Mouse (Mus musculus): ENCODE measurements around the gene Sys1. TPM values are rescaled to one million over a fixed set of nuclear protein-coding genes. Genes with fewer than 3 reads are reported as not detected.

Sys1 gene
- polyA plus RNA-seq, 1 experiment from 2014 or later = 48.6 TPM

GRCm38 (mm10) chr2:164452000-164452676, 4.6 kb upstream of the Sys1 start:
- no peak for DNase-seq (ENCODE audit: low spot score)
- ATAC-seq (ENCODE audit: low FRiP score, low TSS enrichment) = no peak
- TF ChIP-seq CTCF (IDR thresholded peaks at IDR 0.05; ENCODE audit: low read depth) (no peak), EP300 (optimal IDR thresholded peaks at IDR 0.05) (no peak)
- Histone ChIP-seq H3K4me3 (ENCODE audit: low read depth, low read length) (no peak overlapping the region), H3K27me3 (ENCODE audit: control insufficient read depth, insufficient read depth, low read length) (no peaks in the 10 kb centered on the region), H3K27ac (replicated peaks) (no peak overlapping the region), H3K36me3 (ENCODE audit: control insufficient read depth, insufficient read depth, low read length) (no peaks in the 10 kb centered on the region), H3K9me3 (ENCODE audit: control insufficient read depth, low read length) (no peaks in the 10 kb centered on the region), H3K9ac (ENCODE audit: low read length) (no peak overlapping the region), H3K4me1 (replicated peaks; ENCODE audit: control insufficient read depth, insufficient read depth) (peaks cover 15% of the 10 kb centered on the region), H3K4me2 (replicated peaks; ENCODE audit: low read depth) (no peak overlapping the region)
- 49% methylated on average over 12 of the region's 13 CpGs for WGBS

- no peaks in the 10 kb centered on the region for H3K9me3 ChIP-seq (ENCODE audit: control insufficient read depth, low read length)
- no peak overlapping the region for H3K4me3 ChIP-seq (ENCODE audit: low read depth, low read length)
- H3K4me2 ChIP-seq (replicated peaks; ENCODE audit: low read depth) = no peak overlapping the region
- H3K9ac ChIP-seq (ENCODE audit: low read length) = no peak overlapping the region
- DNase-seq (ENCODE audit: low spot score) (no peak), ATAC-seq (ENCODE audit: low FRiP score, low TSS enrichment) (no peak)
- WGBS = 47% methylated on average over 14 of the region's 14 CpGs
- H3K36me3 ChIP-seq (ENCODE audit: control insufficient read depth, insufficient read depth, low read length) = no peaks in the 10 kb centered on the region
- no peak for TF ChIP-seq CTCF (IDR thresholded peaks at IDR 0.05; ENCODE audit: low read depth)
- no peak for TF ChIP-seq EP300 (optimal IDR thresholded peaks at IDR 0.05)
- H3K27ac ChIP-seq (replicated peaks) = no peak overlapping the region
- H3K27me3 ChIP-seq (ENCODE audit: control insufficient read depth, insufficient read depth, low read length) = no peaks in the 10 kb centered on the region
- peaks cover 15% of the 10 kb centered on the region for H3K4me1 ChIP-seq (replicated peaks; ENCODE audit: control insufficient read depth, insufficient read depth)
These were observed 3.6 kb upstream of the Sys1 start for GRCm38 (mm10) chr2:164453047-164453757.

GRCm38 (mm10) chr2:164453887-164454500, 2.8 kb upstream of the Sys1 start:
- Histone ChIP-seq H3K4me3 (ENCODE audit: low read depth, low read length) (no peak overlapping the region), H3K9me3 (ENCODE audit: control insufficient read depth, low read length) (no peaks in the 10 kb centered on the region), H3K9ac (ENCODE audit: low read length) (no peak overlapping the region), H3K4me2 (replicated peaks; ENCODE audit: low read depth) (no peak overlapping the region), H3K27ac (replicated peaks) (no peak overlapping the region; the same call in 1 of the 2 replicates), H3K27me3 (ENCODE audit: control insufficient read depth, insufficient read depth, low read length) (no peaks in the 10 kb centered on the region), H3K4me1 (replicated peaks; ENCODE audit: control insufficient read depth, insufficient read depth) (peaks cover 15% of the 10 kb centered on the region), H3K36me3 (ENCODE audit: control insufficient read depth, insufficient read depth, low read length) (no peaks in the 10 kb centered on the region)
- TF ChIP-seq EP300 (optimal IDR thresholded peaks at IDR 0.05) = no peak
- TF ChIP-seq CTCF (IDR thresholded peaks at IDR 0.05; ENCODE audit: low read depth) = no peak
- DNase-seq (ENCODE audit: low spot score) (no peak), ATAC-seq (ENCODE audit: low FRiP score, low TSS enrichment) (no peak)
- 67% methylated on average over 7 of the region's 7 CpGs for WGBS

GRCm38 (mm10) chr2:164454846-164455245, 1.9 kb upstream of the Sys1 start:
- H3K4me1 ChIP-seq (replicated peaks; ENCODE audit: control insufficient read depth, insufficient read depth) = peaks cover 15% of the 10 kb centered on the region
- no peak for TF ChIP-seq CTCF (IDR thresholded peaks at IDR 0.05; ENCODE audit: low read depth)
- no peak for TF ChIP-seq EP300 (optimal IDR thresholded peaks at IDR 0.05)

GRCm38 (mm10) chr2:164455421-164456190, 1.2 kb upstream of the Sys1 start:
- no peaks in the 10 kb centered on the region for H3K36me3 ChIP-seq (ENCODE audit: control insufficient read depth, insufficient read depth, low read length)
- no peak for ATAC-seq (ENCODE audit: low FRiP score, low TSS enrichment)
- DNase-seq (ENCODE audit: low spot score) = peak; percentile 15
- H3K4me1 ChIP-seq (replicated peaks; ENCODE audit: control insufficient read depth, insufficient read depth) = peaks cover 15% of the 10 kb centered on the region
- H3K4me2 ChIP-seq (replicated peaks; ENCODE audit: low read depth) = no peak overlapping the region
- 49% methylated on average over 6 of the region's 6 CpGs for WGBS
- no peak overlapping the region for H3K4me3 ChIP-seq (ENCODE audit: low read depth, low read length)
- H3K9me3 ChIP-seq (ENCODE audit: control insufficient read depth, low read length) = no peaks in the 10 kb centered on the region
- no peaks in the 10 kb centered on the region for H3K27me3 ChIP-seq (ENCODE audit: control insufficient read depth, insufficient read depth, low read length)
- no peak overlapping the region for H3K9ac ChIP-seq (ENCODE audit: low read length)
- TF ChIP-seq CTCF (IDR thresholded peaks at IDR 0.05; ENCODE audit: low read depth) (no peak), EP300 (optimal IDR thresholded peaks at IDR 0.05) (no peak)
- H3K27ac ChIP-seq (replicated peaks) = peak overlapping the region; percentile 92

More at GRCm38 (mm10) chr2:164454846-164455245, 1.9 kb upstream of the Sys1 start:
- peak; percentile 77 for DNase-seq (ENCODE audit: low spot score)
- Histone ChIP-seq H3K4me3 (ENCODE audit: low read depth, low read length) (no peak overlapping the region), H3K36me3 (ENCODE audit: control insufficient read depth, insufficient read depth, low read length) (no peaks in the 10 kb centered on the region), H3K27ac (replicated peaks) (peak overlapping the region; percentile 92), H3K9ac (ENCODE audit: low read length) (no peak overlapping the region), H3K4me2 (replicated peaks; ENCODE audit: low read depth) (no peak overlapping the region; the same call in 1 of the 2 replicates), H3K9me3 (ENCODE audit: control insufficient read depth, low read length) (no peaks in the 10 kb centered on the region), H3K27me3 (ENCODE audit: control insufficient read depth, insufficient read depth, low read length) (no peaks in the 10 kb centered on the region)
- 29% methylated on average over 10 of the region's 10 CpGs for WGBS
- peak; percentile 30 for ATAC-seq (ENCODE audit: low FRiP score, low TSS enrichment)
